19 mouse cellular contexts compared by ENCODE assay signal in genomic region chr11:109859441-109859840, GRCm38 (mm10). TPM values are rescaled to one million over a fixed set of nuclear protein-coding genes. Genes with fewer than 3 reads are reported as not detected.
DNase-seq lines count a peak whose midpoint lies in the region; ATAC-seq and TF ChIP-seq lines count a peak whose summit lies in the region.
"Had no signal": no experiment of that assay in that cellular context is flagged by ENCODE, and none has a peak within 500 bp of the region (broad histone marks: within the 10 kb centered on the region; RNA-seq: fewer than 3 reads in every experiment).

No protein-coding gene starts in this region.

- intact Hi-C loops in heart, adult 2 months (cut with DNase I) = no loop called here

- no peak for TF ChIP-seq POLR2A in heart, adult 2 months (IDR thresholded peaks at IDR 0.05; ENCODE audit: insufficient read depth, low read depth, low read length)
- no peak for TF ChIP-seq POLR2A in bone marrow macrophage, adult 2 months (IDR thresholded peaks at IDR 0.05; ENCODE audit: borderline replicate concordance, low read depth, low read length)

- ATAC-seq in megakaryocyte progenitor cell, adult 5-6 weeks (replicated peaks; ENCODE audit: poor library complexity) = peak; percentile 23; the same call in 1 of the 2 replicates
- ATAC-seq in intestine, embryonic 16.5 days = no peak
- ATAC-seq in inflammation-experienced regulatory T-cells, adult 6 months = no peak

- 0 out of 2 replicates have a peak, but pooled peaks cover 3% of the 10 kb centered on the region for H3K9me3 ChIP-seq in intestine, embryonic 16.5 days (ENCODE audit: control insufficient read depth, low read length)
- H3K9me3 ChIP-seq: forebrain, embryonic 13.5 days; heart, embryonic 15.5 days; hindbrain, embryonic 10.5 days; liver, embryonic 13.5 days; midbrain, embryonic 12.5 days; neural tube, embryonic 15.5 days had no signal

- TF ChIP-seq CTCF in heart, adult 2 months (IDR thresholded peaks at IDR 0.05) = no peak
- TF ChIP-seq CTCF in bone marrow macrophage, adult 2 months (IDR thresholded peaks at IDR 0.05; ENCODE audit: low read depth, low read length) = no peak

- H3K36me3 ChIP-seq in heart, adult 2 months (ENCODE audit: control insufficient read depth, insufficient read depth, low read length) = no peaks in the 10 kb centered on the region
- H3K36me3 ChIP-seq in intestine, embryonic 16.5 days (ENCODE audit: control insufficient read depth, insufficient read depth, low read length) = no peaks in the 10 kb centered on the region
- H3K36me3 ChIP-seq: heart, embryonic 15.5 days; hindbrain, embryonic 10.5 days; liver, embryonic 13.5 days; midbrain, embryonic 12.5 days; neural tube, embryonic 15.5 days had no signal

- no peak overlapping the region for H3K4me2 ChIP-seq in intestine, embryonic 16.5 days (ENCODE audit: low read depth, low read length)
- H3K4me2 ChIP-seq: forebrain, embryonic 13.5 days had no signal

- WGBS in heart, adult 2 months = 92% methylated on average over 4 of the region's 4 CpGs
- whole genome bisulfite sequencing in intestine, embryonic 16.5 days = 88% methylated on average over 4 of the region's 4 CpGs

- no peak overlapping the region for H3K27ac ChIP-seq in heart, adult 2 months
- H3K27ac ChIP-seq in bone marrow macrophage, adult 2 months (ENCODE audit: insufficient read depth, low read depth, low read length) = peak overlapping the region; percentile 94
- H3K27ac ChIP-seq in intestine, embryonic 16.5 days (ENCODE audit: low read length) = no peak overlapping the region
- H3K27ac ChIP-seq: forebrain, embryonic 13.5 days; midbrain, embryonic 12.5 days had no signal

- H3K27me3 ChIP-seq in heart, adult 2 months (ENCODE audit: control insufficient read depth, insufficient read depth, low read length) = no peaks in the 10 kb centered on the region
- no peaks in the 10 kb centered on the region for H3K27me3 ChIP-seq in intestine, embryonic 16.5 days (replicated peaks; ENCODE audit: control insufficient read depth, insufficient read depth, low read length)
- H3K27me3 ChIP-seq: forebrain, embryonic 13.5 days; heart, embryonic 15.5 days; liver, embryonic 13.5 days; midbrain, embryonic 12.5 days; neural tube, embryonic 15.5 days had no signal

- no peak for TF ChIP-seq EP300 in heart, adult 2 months (IDR thresholded peaks at IDR 0.05; ENCODE audit: insufficient read depth, low read depth, low read length)

- H3K4me3 ChIP-seq in heart, adult 2 months = no peak overlapping the region
- no peak overlapping the region for H3K4me3 ChIP-seq in bone marrow macrophage, adult 2 months (ENCODE audit: insufficient read depth, low read length)
- H3K4me3 ChIP-seq in intestine, embryonic 16.5 days (ENCODE audit: low read length) = no peak overlapping the region
- H3K4me3 ChIP-seq: forebrain, embryonic 13.5 days; hindbrain, embryonic 10.5 days; midbrain, embryonic 12.5 days; neural tube, embryonic 15.5 days had no signal

- no peaks in the 10 kb centered on the region for H3K79me2 ChIP-seq in heart, adult 2 months (replicated peaks; ENCODE audit: control insufficient read depth, insufficient read depth, low read length)

- peak; percentile 88 for DNase-seq in heart, adult 11 months
- no peak for DNase-seq in heart, adult 2 months
- peak; percentile 11 for DNase-seq in CD4-positive helper T cell, adult 2 months (ENCODE audit: low read depth, low spot score)
- DNase-seq: adrenal gland, postnatal 25 days; cerebellum, postnatal 10 days; layer of hippocampus, postnatal 36 days; left cerebral cortex, postnatal 4 days; right cerebral cortex, postnatal 25 days had no signal

- H3K4me1 ChIP-seq in heart, adult 2 months (ENCODE audit: control insufficient read depth, insufficient read depth, low read length) = peaks cover 2% of the 10 kb centered on the region
- peaks cover 10% of the 10 kb centered on the region for H3K4me1 ChIP-seq in bone marrow macrophage, adult 2 months (ENCODE audit: control insufficient read depth, insufficient read depth, low read length)
- H3K4me1 ChIP-seq in intestine, embryonic 16.5 days (ENCODE audit: control insufficient read depth, insufficient read depth, low read length) = peaks cover 3% of the 10 kb centered on the region; the same call in 1 of the 2 replicates
- H3K4me1 ChIP-seq: midbrain, embryonic 12.5 days had no signal

- H3K9ac ChIP-seq in heart, adult 2 months (ENCODE audit: low read depth, low read length) = no peak overlapping the region
- H3K9ac ChIP-seq in intestine, embryonic 16.5 days (ENCODE audit: low read depth, low read length) = no peak overlapping the region
- H3K9ac ChIP-seq: forebrain, embryonic 13.5 days; liver, embryonic 13.5 days; midbrain, embryonic 12.5 days; neural tube, embryonic 15.5 days had no signal

RNA-seq across cellular contexts. Expression of gene 1700012B07Rik, which starts 31.6 kb away (rescaled TPM):
- not detected for total RNA-seq in heart, adult 2 months (2021)
- not detected in 2 replicates for polyA plus RNA-seq in heart, adult 2 months (2012; rRNA removed)
- polyA plus RNA-seq in bone marrow macrophage, adult 2 months (2012; ENCODE audit: insufficient read depth, insufficient read length, missing spikeins) = not detected in 2 replicates
- not detected in 2 replicates for total RNA-seq in megakaryocyte progenitor cell, adult 5-6 weeks (2015)
- total RNA-seq in megakaryocyte progenitor cell, adult 5-6 weeks (2017) = not detected in 2 replicates
- not detected in 2 replicates for polyA plus RNA-seq in intestine, embryonic 16.5 days (2015; fragmentation: Nextera tagmentation; extraction: Ambion mirVana)
- polyA plus RNA-seq in inflammation-experienced regulatory T-cells, adult 6 months (2017; shearing (Covaris generic)) = 1 to 10 TPM in 2 of 3 experiments, under 1 TPM in 1; 0.60 to 8.1 (median 1.2) TPM
- total RNA-seq: adrenal gland, postnatal 25 days; gastrocnemius, postnatal 4 days; layer of hippocampus, postnatal 36 days; left cerebral cortex, postnatal 4 days had no signal
- polyA plus RNA-seq: forebrain, embryonic 13.5 days; heart, embryonic 15.5 days; hindbrain, embryonic 10.5 days; liver, embryonic 13.5 days; midbrain, embryonic 12.5 days; neural tube, embryonic 15.5 days had no signal

Comparison
In these comparisons a context has a peak if more than half of its experiments do, and no peak if none do; other contexts are left out.
1. DNase-seq: peak in heart, adult 11 months (single experiment) and CD4-positive helper T cell, adult 2 months (single experiment); none in heart, adult 2 months (0 of 2).